Mouse (Mus musculus): ENCODE results near the gene Smpdl3b. TPM values are rescaled to one million over a fixed set of nuclear protein-coding genes. Genes with fewer than 3 reads are reported as not detected.

Smpdl3b gene
- total and polyA plus RNA-seq, 3 experiments: 0.28 to 0.69 TPM; not detected in 1

- H3K4me1 ChIP-seq (ENCODE audit: control insufficient read depth in 1 of 2, insufficient read depth in 2 of 2, low read length in 2 of 2): peaks cover 7 to 14% of the 10 kb centered on the region in 2 experiments
- DNase-seq (ENCODE audit: low read depth, low spot score): no peak
- no peak overlapping the region for H3K9ac ChIP-seq (ENCODE audit: control insufficient read depth, low read depth, low read length, poor library complexity, severe bottlenecking)
- TF ChIP-seq CHD2 (IDR thresholded peaks at IDR 0.05; ENCODE audit: low read length) (no peak), ZKSCAN1 (IDR thresholded peaks at IDR 0.05; ENCODE audit: low read depth, low read length) (no peak), ZNF384 (IDR thresholded peaks at IDR 0.05; ENCODE audit: low read depth, low read length) (no peak), MAZ (IDR thresholded peaks at IDR 0.05; ENCODE audit: low read depth, low read length) (no peak), ZMIZ1 (IDR thresholded peaks at IDR 0.05; ENCODE audit: low read depth, low read length) (no peak), KAT2A (conservative IDR thresholded peaks at IDR 0.05; ENCODE audit: low read depth, low read length) (no peak), TAL1 (IDR thresholded peaks at IDR 0.05; ENCODE audit: low read length) (no peak), RCOR1 (IDR thresholded peaks at IDR 0.05; ENCODE audit: low read depth, low read length) (no peak), BHLHE40 (IDR thresholded peaks at IDR 0.05; ENCODE audit: borderline replicate concordance, low read depth, low read length) (no peak), SMC3 (IDR thresholded peaks at IDR 0.05; ENCODE audit: low read depth, low read length) (no peak)
- H3K27ac ChIP-seq (ENCODE audit: control insufficient read depth, low read depth, low read length): no peak overlapping the region
- no peaks in the 10 kb centered on the region for H3K27me3 ChIP-seq (ENCODE audit: control insufficient read depth in 1 of 2, insufficient read depth in 2 of 2, low read length in 2 of 2)
- no peaks in the 10 kb centered on the region for H3K79me2 ChIP-seq (ENCODE audit: control insufficient read depth, insufficient read depth, low read length, poor library complexity)
- H3K4me3 ChIP-seq (ENCODE audit: control insufficient read depth in 1 of 2, insufficient read depth in 1 of 2, low read depth in 2 of 2, low read length in 2 of 2): no peak overlapping the region
- H3K9me3 ChIP-seq (replicated peaks; ENCODE audit: insufficient read depth, low read length): no peaks in the 10 kb centered on the region
- peaks cover 0 to 10% of the 10 kb centered on the region in 2 experiments; a peak in 2 of 4 replicates for H3K36me3 ChIP-seq (ENCODE audit: control insufficient read depth in 1 of 2, insufficient read depth in 2 of 2, low read length in 2 of 2)
Observed at GRCm38 (mm10) chr4:132785228-132785627, 28.2 kb upstream of the Smpdl3b start.

GRCm38 (mm10) chr4:132783732-132784131 lies 26.7 kb upstream of the Smpdl3b start:
- no peaks in the 10 kb centered on the region for H3K9me3 ChIP-seq (replicated peaks; ENCODE audit: insufficient read depth, low read length)
- H3K27me3 ChIP-seq (ENCODE audit: control insufficient read depth in 1 of 2, insufficient read depth in 2 of 2, low read length in 2 of 2): no peaks in the 10 kb centered on the region
- peak overlapping the region; percentile 14; the same call in 1 of the 2 replicates for H3K27ac ChIP-seq (ENCODE audit: control insufficient read depth, low read depth, low read length)
- peak; percentile 72 for DNase-seq (ENCODE audit: low read depth, low spot score)
- peaks cover 4 to 16% of the 10 kb centered on the region in 2 experiments for H3K36me3 ChIP-seq (ENCODE audit: control insufficient read depth in 1 of 2, insufficient read depth in 2 of 2, low read length in 2 of 2)
- H3K79me2 ChIP-seq (ENCODE audit: control insufficient read depth, insufficient read depth, low read length, poor library complexity): no peaks in the 10 kb centered on the region
- no peak overlapping the region for H3K4me3 ChIP-seq (ENCODE audit: control insufficient read depth in 1 of 2, insufficient read depth in 1 of 2, low read depth in 2 of 2, low read length in 2 of 2)
- H3K9ac ChIP-seq (ENCODE audit: control insufficient read depth, low read depth, low read length, poor library complexity, severe bottlenecking): no peak overlapping the region
- peaks cover 7 to 17% of the 10 kb centered on the region in 2 experiments for H3K4me1 ChIP-seq (ENCODE audit: control insufficient read depth in 1 of 2, insufficient read depth in 2 of 2, low read length in 2 of 2)
- no peak for TF ChIP-seq CHD1 (IDR thresholded peaks at IDR 0.05; ENCODE audit: low read depth, low read length)
- TF ChIP-seq HCFC1 (IDR thresholded peaks at IDR 0.05; ENCODE audit: low read depth, low read length): no peak
- TF ChIP-seq TCF12 (IDR thresholded peaks at IDR 0.05; ENCODE audit: low read depth, low read length): peak; percentile 59
- no peak for TF ChIP-seq NELFE (IDR thresholded peaks at IDR 0.05; ENCODE audit: low read depth, low read length)
- TF ChIP-seq USF2 (IDR thresholded peaks at IDR 0.05; ENCODE audit: borderline replicate concordance in 1 of 2, insufficient read depth in 1 of 2, low read depth in 1 of 2, low read length in 2 of 2): no peak
- no peak; the same call in 1 of the 2 replicates for TF ChIP-seq SMC3 (IDR thresholded peaks at IDR 0.05; ENCODE audit: low read depth, low read length)
- no peak for TF ChIP-seq E2F4 (IDR thresholded peaks at IDR 0.05; ENCODE audit: borderline replicate concordance, low read depth, low read length)
- TF ChIP-seq MAX (IDR thresholded peaks at IDR 0.05; ENCODE audit: low read length): no peak
- TF ChIP-seq POLR2AphosphoS5 (IDR thresholded peaks at IDR 0.05; ENCODE audit: borderline replicate concordance, low read depth, low read length): no peak
- no peak for TF ChIP-seq ZC3H11A (IDR thresholded peaks at IDR 0.05; ENCODE audit: low read depth, low read length)
- peak; percentile 72 for TF ChIP-seq GATA1 (IDR thresholded peaks at IDR 0.05; ENCODE audit: low read depth, low read length)
- peak; percentile 63; the same call in 1 of the 2 replicates for TF ChIP-seq SIN3A (IDR thresholded peaks at IDR 0.05; ENCODE audit: low read length)
- TF ChIP-seq POLR2A (IDR thresholded peaks at IDR 0.05; ENCODE audit: control insufficient read depth in 1 of 2, insufficient read depth in 1 of 2, low read depth in 1 of 2, low read length in 2 of 2, poor library complexity in 1 of 2): no peak
- TF ChIP-seq RAD21 (IDR thresholded peaks at IDR 0.05; ENCODE audit: low read depth, low read length): no peak
- TF ChIP-seq UBTF (IDR thresholded peaks at IDR 0.05; ENCODE audit: borderline replicate concordance, insufficient read depth, low read depth, low read length): no peak
- no peak for TF ChIP-seq TBP (IDR thresholded peaks at IDR 0.05; ENCODE audit: low read depth, low read length)
- TF ChIP-seq JUND (IDR thresholded peaks at IDR 0.05; ENCODE audit: low read depth, low read length): no peak
- TF ChIP-seq KAT2A (conservative IDR thresholded peaks at IDR 0.05; ENCODE audit: low read depth, low read length): no peak
- TF ChIP-seq MAZ (IDR thresholded peaks at IDR 0.05; ENCODE audit: low read depth, low read length): no peak
- TF ChIP-seq ZNF384 (IDR thresholded peaks at IDR 0.05; ENCODE audit: low read depth, low read length): no peak
- no peak for TF ChIP-seq ZKSCAN1 (IDR thresholded peaks at IDR 0.05; ENCODE audit: low read depth, low read length)
- no peak for TF ChIP-seq TAL1 (IDR thresholded peaks at IDR 0.05; ENCODE audit: low read length)
- no peak for TF ChIP-seq NRF1 (IDR thresholded peaks at IDR 0.05; ENCODE audit: insufficient read depth, low read depth, low read length, poor library complexity, severe bottlenecking)
- TF ChIP-seq MAFK (IDR thresholded peaks at IDR 0.05; ENCODE audit: borderline replicate concordance, low read depth, low read length): no peak
- peak; percentile 37; the same call in 1 of the 2 replicates for TF ChIP-seq ELF1 (IDR thresholded peaks at IDR 0.05; ENCODE audit: low read depth, low read length)
- TF ChIP-seq CTCF (IDR thresholded peaks at IDR 0.05 in 2 of 3, conservative IDR thresholded peaks at IDR 0.05 in 1 of 3; ENCODE audit: control insufficient read depth in 1 of 3, insufficient read depth in 1 of 3, low read depth in 2 of 3, low read length in 3 of 3, poor library complexity in 1 of 3, severe bottlenecking in 1 of 3): no peak
- TF ChIP-seq MYC (IDR thresholded peaks at IDR 0.05; ENCODE audit: low read depth, low read length): no peak

Measured in MEL (cell line).